Mouse (Mus musculus) G1E (cell line): ENCODE measurements around the gene Polr2e.

Source experiments
- CTCF ChIP-seq: IDR thresholded peaks from 2 replicates; pipeline ENCODE4 v1.5.1; 2012; ENCODE audit warnings: low read depth, low read length, inconsistent platforms, mixed read lengths
- GATA1 ChIP-seq: IDR thresholded peaks from 2 replicates; pipeline ENCODE4 v1.6.1; 2012; ENCODE audit warnings: borderline replicate concordance, low read length, inconsistent platforms, mixed read lengths

- TF ChIP-seq CTCF (no peak), GATA1 (no peak)
Measured at GRCm38 (mm10) chr10:80077312-80077711, 37.7 kb upstream of the Polr2e start.
